Mouse (Mus musculus): Measurements from ENCODE around the gene Gm21721.
"Not testable (repeated sequence)": the region's sequence is repeated elsewhere in the genome, so short reads cannot be mapped to it uniquely, and the experiment has no call there.

Gm21721 gene

DNA sequence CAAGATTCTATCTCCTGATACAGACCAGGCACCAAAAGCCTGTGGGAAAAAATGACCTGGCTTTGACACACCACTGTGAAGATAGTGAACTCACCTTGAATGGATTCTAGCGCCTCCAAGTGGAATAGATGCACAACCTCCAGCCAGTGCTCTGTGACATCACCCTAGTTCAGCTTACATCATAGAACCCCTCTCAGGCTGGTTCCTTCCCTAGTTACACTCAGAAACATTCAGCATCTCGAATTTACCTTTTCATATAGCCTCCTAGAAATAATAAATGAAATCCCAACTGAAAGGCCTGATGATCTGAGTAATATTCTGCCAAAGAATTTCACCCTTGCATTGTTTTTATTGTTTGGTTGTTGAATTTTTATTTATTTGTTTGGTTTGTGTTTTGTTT lies at the start of gene Gm21721:
Gene Gm21721 (minus strand): TSS at position 101 of the 400 bp plus-strand sequence.
- DNase-seq: not testable (repeated sequence)
